Mouse (Mus musculus) gastrocnemius, postnatal 10 days (tissue): ENCODE results near the gene Atxn2. TPM values are rescaled to one million over a fixed set of nuclear protein-coding genes. Genes with fewer than 3 reads are reported as not detected.

ENCODE experiments used
- DNase-seq: peaks from one replicate; pipeline ENCODE4 v3.0.0; 2021; ENCODE audit warnings: mixed read lengths
- total RNA-seq, 2 experiments: library from RNA; stranded (reverse); gene quantifications; 2 replicates each; pipeline ENCODE4 v1.2.3; 2021

Atxn2 gene
- total RNA-seq, 2 experiments from 2014 or later, result 127 to 152 TPM

GRCm38 (mm10) chr5:121816611-121817010 lies 105.5 kb downstream of the Atxn2 start:
- DNase-seq, result no peak

- DNase-seq, result no peak
These were observed 106.4 kb downstream of the Atxn2 start for GRCm38 (mm10) chr5:121817551-121817950.

GRCm38 (mm10) chr5:121818401-121818800 lies 107.3 kb downstream of the Atxn2 start:
- DNase-seq, result no peak

- no peak for DNase-seq
These were observed 107.7 kb downstream of the Atxn2 start for GRCm38 (mm10) chr5:121818862-121819261.

GRCm38 (mm10) chr5:121819559-121819958 lies 108.4 kb downstream of the Atxn2 start:
- DNase-seq, result no peak

GRCm38 (mm10) chr5:121820161-121820560 lies 109.0 kb downstream of the Atxn2 start:
- DNase-seq, result no peak

- no peak for DNase-seq
These were observed 109.5 kb downstream of the Atxn2 start for GRCm38 (mm10) chr5:121820657-121821056.

GRCm38 (mm10) chr5:121821116-121821515 lies 110.0 kb downstream of the Atxn2 start:
- no peak for DNase-seq

GRCm38 (mm10) chr5:121821552-121821951 lies 110.4 kb downstream of the Atxn2 start:
- DNase-seq, result no peak

- no peak for DNase-seq
These were observed 111.8 kb downstream of the Atxn2 start for GRCm38 (mm10) chr5:121822786-121823505.

- no peak for DNase-seq
These were observed 112.5 kb downstream of the Atxn2 start for GRCm38 (mm10) chr5:121823668-121824067.

- no peak for DNase-seq
These were observed 113.0 kb downstream of the Atxn2 start for GRCm38 (mm10) chr5:121824121-121824520.

GRCm38 (mm10) chr5:121825606-121826005 lies 114.5 kb downstream of the Atxn2 start:
- peak; percentile 2 for DNase-seq

GRCm38 (mm10) chr5:121827876-121828275 lies 116.7 kb downstream of the Atxn2 start:
- no peak for DNase-seq

GRCm38 (mm10) chr5:121828491-121829432 lies 117.6 kb downstream of the Atxn2 start:
- DNase-seq, result peak; percentile 56

GRCm38 (mm10) chr5:121831002-121831601 lies 120.0 kb downstream of the Atxn2 start:
- DNase-seq, result no peak

- DNase-seq, result no peak
These were observed 121.4 kb downstream of the Atxn2 start for GRCm38 (mm10) chr5:121832376-121833155.

- no peak for DNase-seq
These were observed 122.0 kb downstream of the Atxn2 start for GRCm38 (mm10) chr5:121833159-121833558.

GRCm38 (mm10) chr5:121833572-121834240 lies 122.6 kb downstream of the Atxn2 start:
- DNase-seq, result peak; percentile 47

- no peak for DNase-seq
These were observed 123.1 kb downstream of the Atxn2 start for GRCm38 (mm10) chr5:121834241-121834606.

GRCm38 (mm10) chr5:121834991-121835747 lies 124.0 kb downstream of the Atxn2 start:
- no peak for DNase-seq
